Mouse (Mus musculus) frontal cortex, postnatal 36 days (tissue): ENCODE data around the gene Cdkn1b.

ENCODE experiments used
- DNase-seq, 2 experiments: peaks; one replicate each; pipeline ENCODE4 v3.0.0; 2022; ENCODE audit warnings: low spot score in 2 of 2

Gene Cdkn1b

DNA sequence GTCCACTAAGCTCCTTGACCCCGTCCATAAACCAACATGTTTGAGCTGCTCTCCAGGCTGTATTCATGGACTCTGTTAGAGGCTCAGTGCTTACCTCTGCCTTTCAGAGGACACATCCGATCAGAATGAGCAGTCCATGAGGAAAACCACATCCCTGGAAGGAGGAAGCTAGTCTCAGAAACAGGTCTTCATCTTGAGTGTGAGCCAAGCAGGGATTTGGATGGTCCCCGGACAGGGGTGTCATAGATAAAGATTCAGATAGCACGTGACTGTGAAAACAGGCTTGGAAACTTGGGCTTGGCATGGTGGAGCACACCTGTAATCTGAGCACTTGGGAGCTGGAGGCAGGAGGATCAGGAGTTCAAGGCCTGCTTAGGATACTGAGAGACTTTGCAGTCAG, 9.7 kb downstream of the Cdkn1b start:
- DNase-seq: no peak

DNA sequence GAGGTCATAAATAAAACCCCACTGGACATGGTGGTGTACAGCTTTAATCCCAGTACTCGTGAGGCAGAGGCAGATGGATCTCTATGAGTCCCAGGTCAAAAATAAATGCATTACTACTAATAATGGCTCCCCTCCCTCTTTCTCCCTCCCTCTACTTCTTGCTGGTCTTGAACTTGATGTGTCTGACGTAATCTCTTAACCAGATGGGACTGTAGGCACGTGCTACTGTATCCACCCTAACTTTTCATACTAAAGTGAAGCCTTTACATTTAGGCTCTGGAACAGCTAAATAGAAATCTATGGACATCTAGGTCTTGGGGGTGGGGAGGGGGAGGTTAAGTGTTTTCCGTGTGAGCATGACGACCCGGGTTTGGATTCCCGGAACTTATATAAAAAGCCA, 10.2 kb downstream of the Cdkn1b start:
- no peak for DNase-seq

GRCm38 (mm10) chr6:134931146-134931545, 10.9 kb downstream of the Cdkn1b start:
- DNase-seq: no peak

- no peak for DNase-seq
Observed at GRCm38 (mm10) chr6:134932486-134933206, 12.4 kb downstream of the Cdkn1b start.

- DNase-seq: no peak
Observed at GRCm38 (mm10) chr6:134933207-134933558, 13.0 kb downstream of the Cdkn1b start.

- DNase-seq: no peak
Observed at GRCm38 (mm10) chr6:134934305-134934704, 14.1 kb downstream of the Cdkn1b start.

DNA sequence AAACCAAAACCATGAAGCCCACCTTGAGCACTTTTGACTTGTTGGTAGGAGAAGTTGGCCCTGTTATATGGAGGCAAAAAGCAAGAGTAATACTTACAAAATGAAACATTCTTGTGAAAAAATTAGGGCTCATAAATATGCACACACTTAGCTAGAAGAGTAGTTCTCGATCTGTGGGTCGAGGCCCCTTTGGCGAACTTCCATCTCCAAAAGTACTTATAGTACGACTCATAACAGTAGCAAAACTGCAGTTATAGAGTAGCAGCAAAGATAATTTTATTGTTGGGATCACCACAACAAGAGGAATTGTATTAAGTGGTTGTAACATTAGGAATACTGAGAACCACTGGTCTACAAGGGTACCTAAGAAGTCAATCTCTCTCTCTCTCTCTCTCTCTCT, 19.6 kb downstream of the Cdkn1b start:
- no peak for DNase-seq

GRCm38 (mm10) chr6:134943759-134944407, 23.7 kb downstream of the Cdkn1b start:
- DNase-seq: no peak

- no peak for DNase-seq
Observed at GRCm38 (mm10) chr6:134946054-134946453, 25.9 kb downstream of the Cdkn1b start.

- no peak for DNase-seq
Observed at GRCm38 (mm10) chr6:134946858-134947257, 26.7 kb downstream of the Cdkn1b start.

- peak; percentile 56 to 64 for DNase-seq
Observed at GRCm38 (mm10) chr6:134947311-134948087, 27.3 kb downstream of the Cdkn1b start.

DNA sequence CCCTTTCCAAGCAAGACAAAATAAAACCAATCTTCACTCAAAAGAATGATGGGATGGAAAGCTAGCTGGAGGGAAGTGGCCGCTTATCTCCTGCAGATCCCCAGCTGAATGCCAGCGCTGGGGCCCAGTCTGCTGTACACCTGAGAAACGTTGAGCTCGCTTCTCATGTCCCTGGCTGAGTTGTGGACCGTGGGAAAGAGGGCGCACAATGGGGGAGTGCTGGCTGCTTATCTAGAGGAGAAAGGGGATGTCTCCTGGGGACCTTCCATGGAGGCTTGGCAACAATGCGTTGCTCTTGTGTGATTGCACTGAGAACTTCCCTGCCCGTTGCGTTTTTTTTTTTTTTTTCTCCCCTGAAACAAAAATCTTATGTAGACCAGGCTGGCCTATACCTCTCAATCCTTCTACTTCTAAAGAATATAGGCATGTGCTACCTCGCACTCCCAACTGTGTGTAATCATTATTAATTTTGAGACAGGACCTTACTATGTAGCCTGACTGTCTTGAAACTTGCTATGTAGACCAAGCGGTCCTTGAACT, 28.4 kb downstream of the Cdkn1b start:
- no peak for DNase-seq

GRCm38 (mm10) chr6:134949241-134949640, 29.0 kb downstream of the Cdkn1b start:
- no peak for DNase-seq

DNA sequence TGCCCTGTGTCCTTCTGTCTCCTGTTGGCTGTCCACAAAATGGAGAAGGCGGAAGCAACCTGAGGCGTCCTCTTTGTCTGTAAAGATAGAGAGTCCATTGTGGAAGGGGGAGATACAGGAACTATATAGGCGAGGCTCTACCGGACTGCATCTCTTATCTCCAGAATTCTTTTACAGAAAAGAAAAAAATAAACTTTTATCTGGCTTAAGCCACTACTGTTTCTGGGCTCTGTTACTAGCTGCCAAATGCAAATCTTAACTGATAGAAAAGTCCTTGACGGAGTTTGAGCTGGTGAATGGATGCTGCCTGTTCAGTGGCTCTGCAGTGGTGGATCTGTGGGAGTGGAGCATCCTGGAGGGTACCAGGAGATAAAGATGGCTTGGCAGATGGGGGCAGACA, 31.2 kb downstream of the Cdkn1b start:
- DNase-seq: no peak

- DNase-seq: peak; percentile 11 to 13
Observed at GRCm38 (mm10) chr6:134953976-134954375, 33.8 kb downstream of the Cdkn1b start.

- DNase-seq: no peak
Observed at GRCm38 (mm10) chr6:134956388-134956787, 36.2 kb downstream of the Cdkn1b start.

GRCm38 (mm10) chr6:134961286-134961685, 41.1 kb downstream of the Cdkn1b start:
- no peak for DNase-seq

- DNase-seq: no peak
Observed at GRCm38 (mm10) chr6:134961858-134962517, 41.8 kb downstream of the Cdkn1b start.

DNA sequence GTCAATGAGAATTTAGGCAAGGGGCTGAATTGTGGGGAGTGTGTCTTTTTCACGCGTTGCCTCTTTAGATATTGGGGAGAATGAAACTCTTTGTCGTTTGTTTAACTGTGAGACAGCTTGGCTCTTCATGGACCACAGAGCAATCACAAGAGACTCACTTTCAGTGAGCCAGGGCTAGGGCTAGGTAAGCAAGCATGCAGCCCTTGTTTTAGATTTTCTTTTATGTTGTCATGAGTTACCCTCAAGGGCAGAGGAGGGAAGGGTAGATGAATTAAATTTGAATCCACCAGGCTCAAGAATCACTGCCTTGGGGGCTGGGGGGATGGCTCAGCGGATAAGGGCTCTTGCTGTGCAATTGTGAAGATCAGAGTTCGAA, 42.3 kb downstream of the Cdkn1b start:
- DNase-seq: no peak

GRCm38 (mm10) chr6:134963910-134964309, 43.7 kb downstream of the Cdkn1b start:
- no peak for DNase-seq

- DNase-seq: no peak
Observed at GRCm38 (mm10) chr6:134966681-134967080, 46.5 kb downstream of the Cdkn1b start.

DNA sequence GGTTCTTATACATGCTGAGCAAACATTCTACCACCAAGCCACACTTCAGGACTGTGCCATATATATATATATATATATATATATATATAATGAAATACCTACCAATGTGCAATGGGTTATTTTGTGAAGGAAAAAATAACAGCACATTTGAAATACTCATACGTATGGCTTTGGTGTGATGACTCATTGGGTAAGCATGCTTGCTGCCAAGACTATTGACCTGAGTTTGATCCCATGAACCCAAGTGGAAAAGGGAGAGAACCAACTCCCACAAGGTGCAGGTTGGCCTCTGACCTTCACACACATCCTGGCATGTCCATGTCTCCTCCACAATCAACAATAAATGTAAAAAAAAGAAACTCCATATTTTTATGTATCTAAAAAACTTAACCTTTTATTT, 48.1 kb downstream of the Cdkn1b start:
- DNase-seq: no peak
